Mouse (Mus musculus) spleen, adult 2 months (tissue): ENCODE results near the gene Psmd10.

Experiments used
- CTCF ChIP-seq: fragments of 200-500 bp; IDR thresholded peaks from 2 replicates; pipeline ENCODE4 v1.5.1; 2011; ENCODE audit warnings: mild to moderate bottlenecking, inconsistent platforms; ENCODE audit not compliant: insufficient read depth, insufficient read length, insufficient replicate concordance; ENCODE audit errors: extremely low read depth
- POLR2A ChIP-seq: fragments of 200-500 bp; IDR thresholded peaks from 2 replicates; pipeline ENCODE4 v1.6.1; 2011; ENCODE audit warnings: low read depth, low read length, inconsistent platforms

DNA sequence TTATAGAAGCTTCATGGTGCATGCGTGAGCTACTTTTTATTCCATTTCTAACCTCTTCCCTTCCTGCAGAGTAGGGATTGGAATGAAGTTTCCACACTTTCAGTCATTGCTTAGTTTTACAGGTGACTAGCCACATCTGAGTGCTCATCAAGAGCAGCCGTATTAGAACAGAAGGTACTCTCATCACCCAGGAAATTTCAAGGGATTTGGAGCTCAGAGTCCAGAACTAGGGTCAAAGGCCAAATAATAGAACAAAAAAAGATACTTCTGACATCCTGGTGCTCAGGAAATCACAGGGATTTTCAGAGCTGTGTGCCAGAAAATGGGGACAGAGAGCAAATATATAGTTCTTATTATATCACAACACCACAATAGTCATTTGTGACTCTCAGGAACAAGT lies 28.7 kb upstream of the Psmd10 start:
- no peak for TF ChIP-seq POLR2A
- TF ChIP-seq CTCF = no peak
